Mouse (Mus musculus): ENCODE results near the gene Dab2ip.

Dab2ip gene

DNA sequence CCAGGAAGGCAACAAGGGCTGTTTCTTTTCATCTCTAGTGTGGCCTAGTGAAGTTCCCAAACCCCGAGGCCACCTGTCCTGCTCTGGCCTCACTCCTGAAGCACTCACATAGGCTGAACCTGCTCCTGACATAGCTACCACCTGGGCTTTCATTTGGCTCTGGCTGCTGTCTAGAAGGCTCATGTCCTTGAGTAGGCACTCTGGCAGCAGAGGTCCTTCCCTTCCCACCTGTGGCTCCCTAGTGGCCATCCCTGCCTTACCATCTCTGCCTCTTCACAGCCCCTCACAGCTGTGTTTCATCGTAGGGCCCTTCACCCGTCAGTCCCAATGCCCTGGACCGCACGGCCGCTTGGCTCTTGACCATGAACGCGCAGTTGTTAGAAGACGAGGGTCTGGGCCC, 162.9 kb downstream of the Dab2ip start:
- no peak for DNase-seq

DNA sequence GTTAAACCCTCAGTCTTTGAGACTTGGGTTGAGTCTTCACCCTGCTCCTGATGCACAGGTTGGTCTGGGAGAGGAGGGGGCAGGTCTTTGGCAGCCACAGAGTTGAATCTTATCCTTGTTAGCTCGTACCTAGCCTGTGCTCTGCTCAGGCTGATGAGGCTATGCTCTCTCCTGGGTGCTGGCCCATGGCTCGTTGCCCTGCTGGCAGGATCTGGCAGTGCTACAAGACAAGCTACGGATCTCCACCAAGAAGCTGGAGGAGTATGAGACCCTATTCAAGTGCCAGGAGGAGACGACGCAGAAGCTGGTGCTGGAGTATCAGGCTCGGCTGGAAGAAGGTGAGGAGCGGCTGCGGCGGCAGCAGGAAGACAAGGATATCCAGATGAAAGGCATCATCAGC, 164.8 kb downstream of the Dab2ip start:
- no peak for DNase-seq

DNA sequence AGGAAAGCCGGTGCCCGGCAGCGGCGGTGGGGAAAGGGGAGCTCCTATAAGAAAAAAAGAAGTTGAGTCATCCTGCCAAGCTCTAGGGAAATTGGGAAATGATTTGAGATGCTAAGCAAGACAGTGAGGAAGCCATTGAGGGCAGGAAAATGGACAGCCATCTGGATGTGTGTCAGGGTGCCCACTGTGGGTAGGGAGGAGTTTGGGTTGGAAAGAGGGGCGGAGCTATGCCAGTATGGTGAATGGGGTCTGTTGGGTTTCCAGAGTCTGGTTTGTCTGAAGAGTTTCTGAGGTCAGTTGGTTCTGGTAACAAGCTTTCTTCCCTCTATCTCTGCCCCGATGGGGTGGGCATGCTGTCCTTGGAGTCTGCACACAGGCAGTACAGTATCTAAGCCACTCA, 165.2 kb downstream of the Dab2ip start:
- no peak for DNase-seq

DNA sequence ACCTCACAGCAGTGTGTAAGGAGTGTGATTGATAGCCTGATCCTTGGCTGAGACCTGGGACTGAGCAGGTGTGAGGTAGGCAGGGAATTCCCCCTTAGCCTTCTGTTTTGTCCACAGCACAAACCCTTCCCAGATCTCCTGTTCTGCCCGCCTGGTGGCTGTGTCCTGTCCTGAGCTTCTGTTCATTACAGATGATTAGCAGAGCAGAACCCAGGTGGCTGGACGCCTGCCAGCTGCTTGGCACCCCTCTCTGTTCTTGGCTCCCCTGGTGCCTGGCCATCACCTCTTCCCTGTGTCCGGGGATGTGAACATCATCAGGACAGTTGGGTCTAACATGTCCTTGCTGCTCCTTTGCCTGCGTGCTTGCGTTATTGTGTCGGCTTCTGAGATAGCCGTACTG, 165.6 kb downstream of the Dab2ip start:
- no peak for DNase-seq

DNA sequence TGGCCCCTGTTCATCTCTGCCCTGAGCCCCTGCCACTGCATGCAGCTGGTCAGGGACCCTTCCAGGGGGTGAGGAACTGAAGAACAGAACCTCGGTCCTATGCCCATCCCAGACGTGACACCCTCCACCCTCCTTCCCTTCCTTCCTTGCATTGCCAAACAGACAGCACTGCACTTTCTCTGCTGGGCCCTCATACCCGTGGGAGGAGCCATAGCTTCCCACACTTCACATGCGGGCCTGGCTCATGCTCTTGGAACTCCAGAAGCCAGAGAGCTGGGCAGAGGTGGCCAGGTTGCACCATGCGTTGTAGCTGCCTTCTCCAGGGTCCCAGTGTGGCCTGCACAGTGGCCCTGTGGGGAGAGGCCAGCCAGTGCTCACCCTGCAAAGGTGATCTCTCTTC, 170.6 kb downstream of the Dab2ip start:
- DNase-seq = no peak

DNA sequence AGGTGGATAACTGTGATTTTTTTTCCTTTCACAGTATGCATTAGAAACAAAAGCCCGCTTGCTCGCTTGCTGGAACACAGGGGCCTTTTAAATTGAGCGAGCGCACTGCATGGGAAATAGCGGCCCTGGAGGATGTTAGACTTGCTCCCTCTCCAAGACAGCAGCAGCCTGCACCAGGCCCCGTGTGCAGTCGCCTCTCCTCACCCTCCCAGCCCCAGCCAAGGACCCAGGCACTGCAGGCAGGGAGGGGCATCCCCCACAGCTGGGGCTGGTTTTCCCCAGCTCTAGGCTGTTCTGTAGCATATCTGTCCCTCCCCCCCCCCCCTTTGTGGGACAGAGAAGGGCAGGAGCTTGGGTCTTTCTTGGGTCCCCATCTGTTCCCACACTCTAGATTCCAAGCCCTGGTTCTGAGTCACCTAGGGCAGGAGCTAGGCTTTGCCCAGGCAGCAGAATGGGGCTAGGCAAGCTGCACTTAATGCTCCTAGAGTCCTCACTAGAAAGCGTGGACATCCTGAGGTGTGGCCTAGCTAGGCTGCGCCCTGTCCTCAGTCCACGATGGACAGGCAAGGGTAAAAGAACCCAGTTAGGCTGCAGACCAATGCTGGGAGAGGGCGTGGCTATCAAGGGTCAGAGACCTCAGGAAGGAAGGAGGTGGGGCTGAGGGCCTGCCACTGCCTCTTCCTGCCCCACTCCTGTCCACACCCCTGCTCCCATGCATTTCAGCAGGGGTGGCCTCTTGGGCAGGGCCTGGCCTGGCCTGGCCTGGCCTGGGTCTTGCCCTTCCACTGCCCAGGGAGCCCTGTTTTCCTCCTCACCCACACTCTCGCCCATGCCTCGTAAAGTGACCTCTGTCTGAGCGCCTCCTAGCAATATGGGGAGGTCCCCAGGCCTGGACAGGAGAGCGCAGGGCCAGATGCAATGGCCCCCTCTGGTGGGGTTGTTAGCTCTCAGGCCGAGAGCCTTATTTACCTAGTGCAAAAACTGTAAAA, 171.3 kb downstream of the Dab2ip start:
- DNase-seq = peak; percentile 64

DNA sequence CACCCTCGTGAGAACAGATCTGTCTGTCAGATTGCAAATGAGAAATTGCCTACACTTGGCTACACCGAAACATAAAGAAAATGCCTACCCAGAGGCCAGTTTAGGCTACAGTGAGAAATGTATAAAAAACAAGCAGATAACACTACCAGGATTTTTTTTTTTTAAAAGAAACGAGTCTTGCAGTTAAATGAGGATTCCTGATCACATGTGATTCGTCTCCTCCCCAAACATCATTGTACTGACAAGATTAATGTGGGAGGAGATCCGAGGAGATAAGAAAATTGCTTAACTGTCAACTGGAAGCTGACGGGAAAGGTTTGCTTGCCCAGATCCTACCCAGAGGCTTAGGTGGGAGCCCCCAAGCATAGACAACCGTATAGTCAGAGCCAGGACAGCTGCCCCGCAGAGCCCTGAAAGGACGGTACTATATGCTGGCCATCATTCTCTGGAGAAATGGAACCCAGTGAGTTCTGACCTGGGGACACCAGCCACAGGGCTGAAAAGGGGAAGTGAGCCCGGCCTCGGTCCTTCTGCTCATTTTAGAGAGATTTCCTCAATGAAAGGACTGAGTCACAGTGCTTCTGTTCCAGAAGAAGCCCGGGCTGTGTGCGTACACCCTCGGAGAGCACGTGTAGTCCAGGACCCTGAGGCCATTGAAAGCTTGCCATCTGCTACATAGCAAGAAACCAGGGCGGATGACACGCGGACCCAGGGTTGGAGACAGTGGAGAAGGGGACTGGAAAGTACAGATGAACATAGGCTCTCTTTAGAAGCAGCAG, 173.8 kb downstream of the Dab2ip start:
- no peak for DNase-seq

DNA sequence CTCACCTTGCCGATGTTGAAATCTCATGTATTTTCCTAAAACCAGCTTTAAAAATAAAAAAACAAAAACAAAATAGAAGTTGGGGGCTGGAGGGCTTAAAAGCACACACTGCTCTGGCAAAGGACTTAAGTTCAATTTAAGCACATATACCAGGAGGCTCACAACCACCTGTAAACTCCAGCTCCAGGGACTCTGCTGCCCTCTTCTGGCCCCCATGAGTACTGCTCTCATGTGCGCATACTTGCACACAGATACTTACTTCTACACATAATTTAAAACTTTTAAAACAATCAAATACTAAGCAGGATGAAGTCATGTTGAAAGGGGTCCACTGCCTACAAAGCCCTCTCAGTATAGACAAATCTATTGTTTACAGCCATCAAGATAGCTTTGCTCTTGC, 176.9 kb downstream of the Dab2ip start:
- DNase-seq = no peak

DNA sequence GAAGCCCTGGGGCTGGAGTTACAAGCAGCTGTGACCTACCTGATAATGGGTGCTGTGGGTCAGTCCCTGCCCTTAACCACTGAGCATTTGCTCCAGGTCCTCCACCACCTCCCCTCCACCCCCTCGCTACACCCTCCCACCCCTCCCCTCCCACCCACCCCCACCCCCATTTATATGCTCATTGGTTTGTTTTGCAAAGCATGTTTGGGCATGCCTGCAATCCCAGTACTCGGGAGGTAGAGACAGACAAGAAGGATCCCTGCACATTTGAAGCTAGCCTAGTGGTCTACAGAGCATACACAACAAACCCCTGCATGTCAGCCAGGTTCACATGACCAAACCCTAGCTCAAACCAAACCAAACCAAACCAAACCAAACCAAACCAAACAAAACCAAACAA, 178.0 kb downstream of the Dab2ip start:
- DNase-seq = no peak

DNA sequence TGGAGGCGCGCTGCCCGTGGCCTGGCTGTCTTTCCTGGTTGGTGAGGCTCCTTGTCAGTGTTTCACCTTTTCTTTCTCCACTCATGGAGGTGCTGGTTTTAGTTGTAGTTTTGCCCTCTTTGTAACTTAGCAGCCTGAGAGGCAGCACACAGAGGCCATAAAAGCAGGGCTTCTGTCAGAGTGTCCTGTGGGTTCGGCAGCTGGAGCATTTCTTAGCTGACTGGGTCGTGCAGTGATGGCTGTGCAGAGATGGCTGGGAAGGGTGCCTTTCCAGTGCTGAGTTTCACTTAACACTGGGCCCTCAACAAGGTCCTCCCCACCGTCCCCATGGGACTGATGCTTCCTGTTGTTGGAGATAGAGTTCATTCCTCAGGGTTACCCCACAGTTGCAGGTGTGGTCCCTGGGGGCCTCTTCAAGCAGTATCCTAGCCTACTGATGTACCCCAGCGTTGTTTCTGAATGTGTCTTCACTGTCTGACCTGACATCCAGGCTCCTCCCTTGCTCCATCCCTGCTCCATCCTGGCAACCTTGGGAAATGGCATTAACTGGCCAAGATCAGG, 179.5 kb downstream of the Dab2ip start:
- DNase-seq = no peak

DNA sequence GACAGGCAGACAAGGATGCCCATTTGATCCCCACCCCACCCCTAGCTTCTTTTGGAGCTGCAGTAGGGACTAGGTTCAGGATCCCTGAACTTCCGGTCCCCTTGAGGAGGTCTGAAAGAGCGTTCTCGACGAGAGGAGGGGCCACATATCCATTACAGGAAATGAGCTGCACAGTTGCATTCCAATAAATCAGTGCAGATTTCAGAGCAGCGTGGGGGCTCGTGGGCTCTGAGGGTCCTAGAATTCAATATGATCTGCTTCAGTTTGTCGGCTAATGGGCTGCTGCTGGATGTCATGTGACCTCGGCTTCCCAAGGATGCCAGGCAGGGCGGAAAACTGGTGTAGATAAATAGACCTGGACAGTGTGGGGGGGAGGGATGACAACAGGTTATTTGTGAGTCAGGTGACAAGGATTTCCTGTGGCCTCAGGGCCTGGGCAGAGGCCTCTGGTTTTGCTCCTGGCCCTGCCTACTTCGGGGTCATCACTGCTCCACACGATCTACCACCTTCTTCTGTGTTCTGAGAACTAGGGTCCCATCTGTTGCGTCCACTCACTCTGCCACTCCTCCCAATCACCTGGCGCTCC, 181.7 kb downstream of the Dab2ip start:
- peak; percentile 58 for DNase-seq

DNA sequence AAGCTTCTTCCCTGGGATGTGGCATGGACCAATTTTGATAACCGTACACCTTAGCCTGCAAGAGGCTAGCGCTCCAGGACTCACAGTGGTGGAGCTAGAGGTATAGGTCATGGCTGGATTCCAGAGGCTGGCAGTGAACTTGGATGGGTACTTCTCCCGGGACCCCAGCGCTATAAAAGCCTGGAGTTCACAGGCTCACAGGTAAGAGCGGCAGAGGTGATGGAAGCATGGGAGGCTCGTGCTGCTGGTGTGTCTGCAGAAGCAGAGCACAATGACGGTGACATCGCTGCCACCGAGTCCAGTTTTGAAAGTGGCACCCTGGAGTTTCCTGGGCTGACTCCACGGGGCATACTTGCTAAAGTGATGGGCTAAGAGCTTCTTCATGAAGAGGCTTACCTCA, 187.8 kb downstream of the Dab2ip start:
- DNase-seq = no peak

DNA sequence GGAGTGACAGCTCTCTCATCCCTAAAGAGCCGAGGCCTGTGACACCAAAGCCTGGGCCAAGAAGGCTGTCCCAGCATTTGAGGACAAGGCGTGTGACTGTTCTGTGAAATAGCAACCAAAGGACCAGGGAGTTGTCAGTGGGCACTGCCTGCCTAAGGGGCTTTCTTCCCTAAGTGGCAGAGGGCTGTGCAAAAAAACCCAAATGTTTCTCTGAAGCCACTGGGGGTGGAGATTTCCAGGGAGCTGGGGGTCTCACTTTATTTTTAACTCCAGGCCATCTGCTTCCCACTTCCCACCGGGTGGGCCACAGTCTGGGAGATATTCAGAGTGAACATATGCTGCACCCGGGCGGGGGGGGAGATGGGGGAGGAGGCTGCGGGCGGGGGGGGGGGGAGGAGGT, 188.6 kb downstream of the Dab2ip start:
- no peak for DNase-seq

DNA sequence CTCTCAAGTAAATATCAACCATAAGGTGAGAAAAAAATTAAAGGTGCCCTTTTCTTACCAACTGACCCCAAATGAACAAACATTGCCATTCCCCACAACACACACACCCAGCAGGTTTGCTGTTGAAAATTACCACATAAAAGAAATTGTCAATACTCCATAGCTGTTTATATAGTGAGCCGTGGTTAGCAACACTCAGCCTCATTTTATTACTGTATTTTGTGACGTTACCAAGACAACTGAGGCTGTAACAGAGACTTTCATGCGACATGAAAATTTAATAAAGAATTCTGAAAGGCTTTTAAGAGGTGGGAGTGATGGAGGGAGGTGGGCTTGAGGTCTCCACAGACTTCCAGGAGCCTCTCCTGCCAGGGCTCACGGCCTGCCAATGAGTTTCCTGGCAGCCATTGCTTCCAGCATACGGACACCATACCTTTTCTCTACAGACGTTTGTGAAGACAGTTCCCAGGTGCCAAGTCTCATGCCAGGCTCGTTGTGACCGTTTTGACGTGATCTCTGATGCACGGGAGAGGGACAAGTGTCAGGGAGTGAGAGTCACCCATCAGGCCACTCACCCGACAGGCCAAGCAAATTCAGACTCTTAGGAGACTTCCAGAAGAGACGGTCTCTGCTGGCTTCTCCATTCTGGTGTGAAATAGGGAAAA, 189.4 kb downstream of the Dab2ip start:
- DNase-seq = no peak

DNA sequence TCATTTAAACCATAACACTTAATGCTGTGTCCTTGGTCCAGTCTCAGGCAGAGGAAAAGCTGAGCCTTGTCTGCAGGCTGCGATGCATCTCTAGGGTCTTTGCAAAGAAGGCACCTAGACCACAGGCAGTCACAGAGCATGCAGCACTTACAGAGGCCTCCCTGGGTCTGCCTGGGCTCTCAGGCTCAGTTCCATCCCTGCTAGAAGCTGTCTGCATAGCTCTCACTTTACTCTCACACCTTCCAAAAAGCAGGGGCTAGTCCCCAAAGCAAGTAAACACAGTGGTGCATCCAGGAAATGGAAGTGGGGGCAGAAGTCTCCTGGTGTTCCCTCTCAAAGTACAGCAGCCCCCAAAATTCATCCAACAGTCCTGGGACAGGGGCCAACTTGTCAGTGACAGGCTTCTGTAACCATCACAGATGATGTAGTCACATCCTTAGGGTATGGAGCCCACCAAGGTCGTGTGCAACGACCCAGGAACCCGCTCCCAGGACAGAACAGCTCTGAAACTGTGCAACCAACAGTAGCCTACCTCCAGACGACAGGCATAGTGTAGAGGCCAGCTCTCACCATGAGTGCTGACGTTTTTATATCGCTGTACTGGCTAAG, 192.6 kb downstream of the Dab2ip start:
- DNase-seq = no peak

DNA sequence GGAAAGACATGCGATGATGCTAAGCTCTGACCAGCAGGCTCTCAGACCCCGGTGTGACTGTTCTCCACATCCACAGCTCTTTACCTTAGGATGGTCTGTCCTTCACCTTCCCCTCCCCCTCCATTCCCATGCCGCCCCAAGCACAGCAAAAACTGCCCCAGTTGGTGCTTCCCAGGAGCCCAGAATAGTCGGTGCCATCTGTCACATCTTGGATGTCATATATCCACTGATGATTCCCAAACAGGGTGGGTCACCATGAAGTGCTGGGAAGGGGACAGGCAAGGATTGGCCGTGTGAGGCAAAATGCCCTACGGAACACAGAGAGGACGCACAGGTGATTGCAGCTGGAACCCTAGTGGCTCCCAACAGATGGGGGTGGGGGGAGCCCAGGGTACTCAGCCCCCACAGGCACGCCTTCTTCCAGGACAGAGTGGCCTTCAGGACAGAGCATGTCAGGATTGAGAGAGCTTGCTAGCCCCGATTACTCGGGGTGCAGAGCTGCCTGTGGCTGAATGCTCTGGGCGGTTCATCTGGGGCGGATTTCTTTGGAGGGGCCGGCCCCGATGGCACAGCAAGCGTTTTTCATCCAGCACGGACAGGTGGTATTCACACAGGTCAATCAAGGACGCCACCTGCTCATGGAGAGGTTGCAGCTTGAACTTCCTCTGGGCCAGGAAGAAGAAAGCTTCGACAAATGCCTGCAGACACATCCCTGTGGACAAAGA, 193.9 kb downstream of the Dab2ip start:
- no peak for DNase-seq

DNA sequence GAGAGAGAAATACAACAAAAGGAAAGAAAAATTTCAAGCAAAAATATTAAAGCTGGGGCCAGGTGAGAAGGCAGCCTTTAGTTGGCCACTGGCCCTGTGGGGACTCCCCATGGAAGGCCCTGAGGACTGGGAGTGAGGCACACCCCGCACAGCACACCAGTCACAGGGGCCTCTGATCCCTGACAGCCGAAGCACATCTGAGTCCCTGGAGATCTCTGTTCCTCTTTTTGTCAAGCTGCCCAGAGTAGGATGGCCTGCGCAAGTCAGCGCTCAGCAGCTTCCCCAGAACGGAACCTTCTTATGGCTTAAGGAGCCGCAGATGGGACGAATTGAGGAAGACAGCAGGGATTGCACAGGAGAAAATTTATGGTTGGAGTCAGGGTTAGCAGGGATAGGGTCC, 198.4 kb downstream of the Dab2ip start:
- no peak for DNase-seq

DNA sequence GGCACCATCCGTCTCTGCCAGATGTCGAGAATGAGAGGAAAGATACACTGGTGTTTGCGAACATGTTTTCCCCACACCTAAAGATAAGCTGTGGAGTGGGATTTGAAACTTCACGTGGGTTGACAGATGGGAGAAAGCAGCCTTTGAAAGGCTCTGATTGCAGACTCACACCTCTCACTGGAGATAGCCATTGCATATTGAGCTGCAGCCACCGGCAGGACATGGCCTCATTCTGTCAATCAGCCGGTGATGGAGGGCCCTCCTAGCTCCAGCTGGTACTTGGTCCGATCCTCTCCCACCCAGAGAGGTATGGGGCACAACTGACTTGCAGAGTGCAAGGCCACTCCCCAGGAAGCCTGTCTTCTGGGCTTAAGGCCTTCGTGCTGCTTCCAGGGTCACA, 202.3 kb downstream of the Dab2ip start:
- no peak for DNase-seq

DNA sequence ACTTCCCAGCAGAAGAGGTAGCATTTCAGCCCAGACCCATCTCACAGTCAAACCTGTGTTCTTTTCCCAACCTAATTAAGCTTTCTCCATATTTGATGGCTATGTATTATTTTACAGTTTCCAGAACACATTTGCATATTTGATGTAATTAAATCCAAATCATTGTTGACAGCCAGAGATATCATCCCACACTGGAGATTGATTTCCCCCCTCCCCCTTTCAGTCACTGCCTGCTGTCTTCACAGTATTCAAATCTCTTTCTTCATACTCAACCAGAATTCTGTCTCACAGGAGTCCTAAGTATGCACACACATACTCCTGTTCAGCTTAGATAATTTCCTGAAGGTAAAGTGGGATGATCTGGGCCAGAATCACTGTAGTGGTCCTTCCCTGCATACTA, 202.8 kb downstream of the Dab2ip start:
- DNase-seq = no peak

DNA sequence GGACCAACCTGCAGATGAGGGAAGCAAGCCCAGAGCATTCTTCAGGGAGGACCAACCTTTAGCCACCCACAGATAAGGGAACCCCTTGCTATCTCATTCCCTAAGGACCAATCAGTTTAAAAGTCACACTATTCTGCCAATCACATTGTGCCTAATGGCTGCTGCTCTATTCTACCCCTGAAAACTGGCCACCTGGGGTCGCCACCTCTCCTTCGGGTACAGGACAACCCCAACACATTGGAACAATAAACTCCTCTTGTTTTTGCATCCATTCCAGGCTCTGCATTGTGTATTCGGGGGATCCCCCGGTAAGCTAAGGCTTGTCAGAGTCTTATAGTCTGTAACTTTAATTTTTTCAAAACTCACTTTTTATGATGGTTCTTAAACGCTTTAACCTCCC, 203.4 kb downstream of the Dab2ip start:
- no peak for DNase-seq

DNA sequence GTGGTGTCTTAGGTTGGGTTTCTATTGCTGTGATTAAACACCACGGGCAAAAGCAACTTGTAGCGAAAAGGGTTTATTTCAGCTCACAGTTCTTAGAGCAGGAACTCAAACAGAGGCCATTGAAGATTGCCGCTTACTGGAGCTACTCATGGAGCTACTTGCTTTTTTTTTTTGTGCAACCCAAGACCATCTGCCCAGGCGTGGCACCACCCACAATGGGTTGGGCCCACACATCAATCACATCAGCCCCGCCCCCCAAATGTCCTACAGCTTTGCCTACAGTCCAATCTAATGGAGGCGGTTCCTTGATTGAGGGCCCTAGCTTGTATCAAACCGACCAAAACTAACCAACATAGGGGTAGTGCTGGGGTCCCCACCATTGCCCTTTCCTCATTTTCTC, 205.8 kb downstream of the Dab2ip start:
- no peak for DNase-seq

DNA sequence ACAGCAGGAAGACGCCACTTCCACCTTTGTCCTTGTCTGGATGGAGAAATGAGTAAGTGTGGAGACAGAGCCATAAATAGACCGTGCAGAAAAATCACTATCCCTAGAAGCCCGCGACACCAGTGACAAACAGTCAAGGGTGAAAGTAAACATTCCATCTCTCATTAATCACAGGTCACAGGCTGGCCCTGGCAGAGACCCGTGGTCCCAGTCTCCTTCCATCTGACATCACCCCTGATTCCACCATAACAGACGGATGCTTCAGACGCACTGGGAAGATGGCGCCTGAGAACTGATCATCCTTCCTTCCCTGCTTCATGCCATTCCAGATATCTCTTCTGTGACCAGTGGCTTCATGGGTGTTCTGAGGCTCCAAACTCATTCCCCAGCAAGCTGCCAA, 206.3 kb downstream of the Dab2ip start:
- DNase-seq = no peak

Measured in embryo, embryonic 11 days (tissue).